Mouse (Mus musculus) adrenal gland, adult 18-20 months (tissue): ENCODE measurements at regions not wholly inside any gene's neighbourhood (a gene's known extent, or its start where the extent isn't known, plus 50 kb on each side); places are given as distances from the start of the nearest gene placed in this dataset.
A peak's percentile ranks its signal among the peaks of the same experiment; 100 is the strongest.

ENCODE experiments used
- DNase-seq, 2 experiments: peaks; one replicate each; pipeline ENCODE4 v3.0.0; 2021 to 2022; ENCODE audit warnings: low spot score in 2 of 2

DNA sequence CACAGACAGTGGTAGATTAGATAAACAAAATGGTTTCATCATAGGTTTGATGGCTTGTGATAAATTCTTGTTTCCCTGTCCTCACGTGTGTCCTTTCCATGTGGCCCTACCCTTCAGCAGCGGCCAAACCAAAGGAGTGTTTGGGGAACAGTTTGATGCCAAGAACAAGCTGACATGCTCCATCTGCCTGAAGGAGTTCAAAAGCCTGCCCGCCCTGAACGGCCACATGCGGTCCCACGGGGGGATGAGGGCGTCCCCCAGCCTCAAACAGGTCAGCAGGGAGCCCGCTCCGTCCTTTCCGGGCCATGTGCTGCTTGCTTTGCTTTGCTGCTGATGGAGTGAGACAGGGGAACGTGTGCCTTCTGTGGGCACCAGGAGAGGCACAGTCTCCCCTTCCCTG, 51.0 kb upstream of the Mrps10 start:
- DNase-seq: no peak

DNA sequence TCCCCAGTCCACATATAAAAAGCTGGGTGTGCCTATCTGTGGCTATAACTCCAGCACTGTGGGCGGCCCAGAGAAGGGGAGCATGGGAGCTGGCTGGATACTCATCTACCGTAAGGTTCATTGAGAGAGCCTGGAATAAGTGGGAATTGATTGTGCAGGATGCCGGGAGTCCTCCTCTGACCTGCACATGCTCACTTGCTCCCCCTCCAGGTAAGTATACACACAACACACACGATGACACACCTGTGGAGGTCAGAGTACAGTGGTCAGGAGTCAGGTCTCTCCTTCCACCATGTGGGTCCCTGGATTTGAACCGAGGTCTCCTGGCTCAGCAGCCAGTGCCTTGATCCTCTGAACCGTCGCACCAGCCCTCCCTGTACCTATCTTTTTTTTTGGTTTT, 55.5 kb upstream of the Mrps10 start:
- no peak for DNase-seq

DNA sequence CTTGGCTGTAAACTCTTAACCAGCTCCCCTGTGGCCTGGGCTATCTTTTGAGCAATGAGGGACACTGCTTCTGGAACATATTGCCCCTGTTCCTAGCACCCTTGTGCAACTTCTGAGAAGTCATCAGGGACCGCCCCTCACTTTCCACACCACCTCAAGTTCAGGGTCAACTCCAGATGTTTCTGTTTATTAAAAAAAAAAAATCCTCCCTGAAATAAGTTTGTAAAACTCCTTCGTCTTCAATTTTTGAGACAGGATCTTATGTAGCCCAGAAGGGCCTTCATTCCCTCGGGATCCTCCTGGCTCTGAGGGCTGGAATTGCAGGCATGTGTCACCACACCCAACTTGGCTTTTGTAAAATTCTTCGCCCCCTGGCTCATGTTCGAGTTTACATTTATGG, 57.4 kb upstream of the Mrps10 start:
- DNase-seq: no peak

DNA sequence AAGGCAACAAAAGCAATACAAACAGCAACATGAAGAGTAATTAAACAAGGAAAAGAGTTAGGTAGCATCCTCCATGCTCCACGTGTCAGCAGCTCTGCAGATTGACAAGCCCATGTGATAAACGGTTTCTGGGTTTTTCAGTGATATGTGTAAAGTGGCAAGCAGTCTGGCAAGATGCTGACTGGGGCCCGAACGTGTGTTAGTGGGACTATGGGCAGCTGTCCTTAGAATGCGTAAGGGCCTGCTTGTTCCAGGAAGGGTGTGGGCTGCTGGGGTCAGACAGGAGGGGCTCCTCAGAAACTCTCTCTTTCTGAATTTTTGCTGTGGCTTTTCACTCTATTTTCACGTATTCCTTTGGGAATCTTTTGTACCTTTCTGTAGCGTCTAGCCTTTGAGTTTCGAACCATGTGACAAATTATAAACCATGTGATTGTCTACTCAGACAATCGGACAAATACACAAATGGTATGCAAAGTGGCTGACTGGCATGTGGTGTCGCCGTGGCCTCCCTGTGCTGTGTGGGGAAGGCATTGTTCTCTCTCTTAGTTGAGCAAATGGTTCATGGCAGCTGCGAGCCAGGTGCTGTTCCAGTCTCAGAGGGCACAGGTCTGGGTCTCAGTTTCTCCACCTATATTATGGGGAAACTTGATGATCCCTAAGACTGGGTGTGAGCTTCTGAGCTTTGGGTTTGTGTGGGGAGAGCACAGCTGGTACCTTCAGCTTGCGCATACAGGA, 62.5 kb upstream of the Mrps10 start:
- no peak for DNase-seq

DNA sequence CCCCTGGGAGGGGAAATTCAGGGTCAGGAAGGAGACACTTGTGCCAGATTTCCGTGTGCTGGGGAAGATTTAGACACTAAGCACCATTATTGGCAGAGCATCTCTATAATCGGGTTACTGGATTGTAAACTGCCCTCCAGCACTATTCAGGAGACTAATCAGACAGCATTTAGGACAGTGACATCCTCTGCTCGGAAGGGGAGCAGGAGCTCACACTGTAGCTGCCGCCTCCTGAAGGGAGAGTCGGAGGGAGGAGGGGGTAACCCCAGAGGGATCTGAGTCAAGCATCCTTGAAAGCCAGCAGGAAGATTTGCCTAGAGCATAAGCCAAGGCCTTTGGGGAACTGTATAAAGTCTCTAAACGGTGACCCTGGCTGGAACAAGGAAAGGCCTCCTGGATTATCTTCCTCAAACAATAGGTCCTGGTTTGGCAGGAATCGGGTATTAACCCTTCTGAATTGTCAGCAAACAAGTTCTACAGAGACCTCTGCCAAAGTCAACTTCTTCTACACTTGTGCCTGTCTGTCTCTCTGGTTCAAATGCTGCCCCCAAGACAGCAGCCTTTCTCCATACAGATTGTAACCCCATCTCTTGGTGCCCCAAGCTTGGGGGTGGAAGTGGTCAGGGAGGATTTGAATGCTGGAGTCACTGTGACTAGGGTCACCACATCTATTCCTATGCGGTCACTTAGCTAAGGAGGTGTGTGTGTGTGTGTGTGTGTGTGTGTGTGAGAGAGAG, 64.1 kb upstream of the Mrps10 start:
- peak in 1 of 2 experiments; percentile 58 for DNase-seq

DNA sequence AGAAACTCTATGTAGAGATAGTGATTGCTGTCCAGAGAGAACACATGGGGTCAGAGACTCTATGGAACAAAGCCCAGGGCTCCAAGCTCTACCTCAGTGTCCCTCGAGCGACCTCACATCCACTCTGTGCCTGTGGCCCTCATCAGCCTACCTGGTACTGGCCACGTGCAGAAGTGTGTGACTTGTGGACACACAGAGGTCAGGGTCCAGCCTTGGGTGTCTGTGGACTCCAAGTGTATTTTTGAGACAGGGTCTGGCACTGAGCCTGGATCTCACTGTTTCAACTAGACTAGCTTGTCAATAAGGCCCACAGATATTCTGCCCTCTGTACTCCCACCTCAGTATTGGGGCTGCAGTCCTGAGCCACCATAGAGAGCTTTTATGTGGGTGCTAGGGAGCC, 65.1 kb upstream of the Mrps10 start:
- DNase-seq: no peak

DNA sequence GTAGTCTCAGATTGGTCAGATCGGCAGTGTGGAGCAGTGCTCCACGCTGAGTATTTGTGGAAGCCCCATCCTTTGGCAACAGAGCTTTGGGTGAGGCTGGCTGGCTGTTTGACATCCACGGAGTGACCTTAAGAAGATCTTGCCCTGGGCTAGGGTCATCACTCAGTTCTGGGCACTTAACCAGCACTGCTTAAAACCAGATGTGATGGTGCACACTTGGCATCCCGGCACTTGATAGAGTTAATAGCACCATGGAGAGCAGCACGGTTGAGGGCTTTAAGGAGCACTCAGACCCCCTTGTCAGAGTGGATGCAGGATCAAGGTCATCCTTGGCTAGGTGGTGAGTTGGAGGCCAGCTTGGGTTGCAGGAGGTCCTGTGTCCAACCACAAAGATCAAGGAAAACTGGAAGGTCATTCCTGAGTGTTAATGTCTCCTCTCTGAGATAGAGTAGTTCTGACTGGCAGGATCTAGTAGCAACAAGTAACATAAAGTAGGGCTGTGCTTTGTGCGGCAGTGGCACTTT, 70.2 kb upstream of the Mrps10 start:
- DNase-seq: peak in 1 of 2 experiments; percentile 33

DNA sequence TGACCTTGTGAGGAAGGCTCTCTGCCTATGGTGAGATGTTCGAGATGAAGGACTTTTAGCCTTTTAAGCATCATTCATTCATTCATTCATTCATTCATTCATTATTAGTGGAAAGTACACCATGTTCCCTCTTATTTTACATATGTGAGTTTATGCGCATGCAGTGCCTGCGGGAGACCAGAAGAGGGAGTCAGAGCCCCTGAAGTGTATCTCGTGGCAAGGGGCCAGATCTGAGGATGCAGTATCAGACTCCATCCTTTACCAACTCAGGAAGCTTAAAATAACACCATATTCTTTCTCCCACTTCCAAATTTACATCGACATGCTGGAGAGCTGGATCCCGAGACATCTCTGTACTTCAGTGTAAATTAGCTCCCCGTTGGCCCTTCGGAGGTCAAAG, 70.7 kb upstream of the Mrps10 start:
- peak in 1 of 2 experiments; percentile 33 for DNase-seq

DNA sequence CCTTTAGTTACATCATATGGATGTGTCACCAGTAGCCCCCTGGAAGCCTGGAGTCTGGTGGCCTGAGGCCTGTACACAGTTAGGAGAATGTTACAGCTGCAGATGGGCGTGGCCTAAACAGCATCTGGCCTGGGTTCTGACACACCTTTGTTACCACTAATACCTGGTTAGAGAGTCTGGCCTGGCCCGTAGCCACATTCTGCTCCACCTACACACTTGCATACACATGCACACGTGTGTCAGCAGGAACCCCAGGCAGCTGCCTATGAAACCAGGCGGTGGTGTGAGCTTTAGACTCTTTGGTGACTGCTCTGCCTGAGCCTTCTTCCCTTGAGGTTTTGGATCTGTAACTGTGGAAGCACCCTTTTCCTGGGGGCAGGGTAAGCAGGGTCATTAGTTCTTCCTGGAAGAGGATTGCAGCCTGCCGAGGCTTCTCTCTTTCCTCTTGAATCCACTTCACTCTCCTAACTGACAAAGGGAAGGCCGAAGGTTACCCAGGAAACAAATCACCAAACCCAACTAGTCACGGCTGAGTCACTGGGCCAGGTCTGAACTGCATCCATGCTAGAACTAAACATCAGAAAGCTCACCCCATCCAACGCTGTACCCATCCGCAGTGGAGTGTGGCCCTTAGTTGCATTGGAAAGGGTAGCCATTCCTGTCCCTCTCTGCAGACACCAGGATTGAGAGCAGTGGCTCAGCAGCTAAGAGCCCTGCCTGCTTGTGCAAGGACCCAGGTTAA, 71.8 kb upstream of the Mrps10 start:
- DNase-seq: peak in 1 of 2 experiments; percentile 43

DNA sequence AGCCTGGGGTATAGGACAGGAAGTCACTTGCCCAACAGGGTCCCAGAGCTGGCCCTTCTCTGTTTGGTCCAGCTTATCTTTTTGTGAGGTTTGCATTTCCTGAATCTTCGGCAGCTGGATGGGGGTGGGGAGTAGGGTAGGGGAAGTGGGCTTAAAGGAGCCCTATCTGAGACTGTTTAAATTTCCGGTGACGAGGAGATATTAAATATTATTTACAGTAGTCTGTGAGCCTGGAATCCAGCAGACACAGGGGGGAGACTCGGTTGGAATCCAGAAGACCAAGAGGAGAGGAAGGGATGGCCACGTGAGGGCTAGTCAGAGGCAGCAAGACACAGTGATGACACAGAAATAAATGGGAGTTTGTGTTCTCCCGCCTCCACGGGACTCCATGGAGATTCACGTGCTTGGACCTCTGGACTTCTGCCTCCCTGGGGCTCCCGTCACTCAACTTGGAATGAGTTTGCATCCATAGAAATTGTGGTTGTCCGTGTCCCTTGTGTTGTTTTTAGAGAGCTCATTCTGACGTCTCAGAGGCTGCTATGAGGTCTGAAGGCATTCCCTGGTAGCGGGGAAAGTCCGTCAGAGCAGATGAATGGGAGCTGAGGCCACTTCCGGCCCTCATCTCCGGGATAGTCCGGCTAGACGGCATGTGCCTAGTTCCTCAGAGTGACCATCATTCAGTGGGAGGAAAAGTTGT, 73.2 kb upstream of the Mrps10 start:
- no peak for DNase-seq

DNA sequence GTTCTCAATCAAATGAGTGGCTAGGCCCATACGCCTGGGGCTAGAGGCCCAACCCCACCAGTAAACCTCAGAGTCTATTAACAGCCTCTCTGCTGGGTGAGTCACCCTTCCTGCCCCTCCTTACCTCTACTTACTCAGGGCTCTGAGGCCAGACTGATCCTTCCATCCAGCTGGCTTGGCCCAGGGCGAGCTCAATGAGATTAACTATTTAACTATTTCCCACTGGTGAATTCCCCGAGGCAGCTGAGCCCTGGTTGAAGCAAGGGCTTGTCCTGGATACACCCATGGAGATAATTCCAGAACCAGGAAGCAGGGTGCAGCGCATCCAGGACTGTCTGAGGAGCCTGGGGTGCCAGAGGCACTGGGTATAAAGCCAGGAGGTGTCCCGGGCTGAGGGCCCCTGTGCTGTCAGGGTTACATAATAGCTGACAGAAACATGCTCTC, 74.6 kb upstream of the Mrps10 start:
- no peak for DNase-seq

DNA sequence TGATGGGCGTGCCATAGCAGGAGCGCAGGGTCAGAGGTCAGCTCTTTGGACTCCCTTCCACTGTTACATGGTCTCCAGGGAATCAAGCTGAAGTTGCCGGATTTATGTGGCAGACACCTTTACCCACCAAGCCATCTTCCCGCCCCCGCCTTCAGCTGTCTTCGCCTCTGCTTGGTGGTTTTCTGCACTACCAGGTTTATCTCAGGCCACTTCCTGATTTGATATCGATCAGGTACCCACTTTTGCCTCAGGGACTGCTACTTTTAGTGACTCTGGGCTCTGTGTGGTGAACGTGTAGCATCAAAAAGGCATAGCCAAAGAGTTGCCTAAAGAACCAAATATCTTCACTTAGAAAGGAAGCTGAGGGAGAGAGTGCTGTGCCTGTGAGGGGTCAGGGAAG, 75.5 kb upstream of the Mrps10 start:
- no peak for DNase-seq

DNA sequence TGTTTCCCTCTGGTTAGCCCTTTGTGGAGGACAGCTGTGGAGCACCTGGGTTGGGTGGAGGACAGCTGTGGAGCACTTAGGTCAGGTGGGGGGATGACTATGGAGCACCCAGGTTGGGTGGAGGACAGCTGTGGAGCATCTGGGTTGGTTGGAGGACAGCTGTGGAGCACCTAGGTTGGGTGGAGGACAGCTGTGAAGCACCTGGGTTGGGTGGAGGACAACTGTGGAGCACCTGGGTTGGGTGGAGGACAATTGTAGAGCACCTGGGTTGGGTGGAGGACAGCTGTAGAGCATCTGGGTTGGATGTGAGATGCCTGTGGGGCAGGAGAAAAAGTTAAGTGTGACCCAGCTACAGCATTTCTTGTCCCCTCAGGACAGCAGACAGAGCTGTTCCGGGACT, 77.1 kb upstream of the Mrps10 start:
- DNase-seq: no peak

DNA sequence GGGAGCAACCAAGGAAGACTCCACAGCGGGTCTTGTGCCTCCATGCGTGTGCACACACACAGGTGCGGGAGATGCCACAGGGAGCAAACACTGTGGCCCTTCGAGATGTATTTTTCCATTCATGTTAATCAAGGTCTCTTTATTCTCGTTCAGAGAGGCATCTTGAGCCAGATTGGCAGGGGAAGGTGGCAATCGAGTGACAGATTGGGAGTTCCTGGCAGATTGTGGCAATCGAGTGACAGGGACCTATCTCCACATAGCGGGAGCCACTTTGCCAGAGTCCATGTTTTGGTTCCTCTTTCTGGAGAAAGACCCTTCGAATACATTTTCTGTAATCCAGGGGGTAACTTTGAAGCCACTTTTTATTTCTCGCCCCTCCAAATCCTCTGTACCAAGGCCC, 83.1 kb upstream of the Mrps10 start:
- no peak for DNase-seq

DNA sequence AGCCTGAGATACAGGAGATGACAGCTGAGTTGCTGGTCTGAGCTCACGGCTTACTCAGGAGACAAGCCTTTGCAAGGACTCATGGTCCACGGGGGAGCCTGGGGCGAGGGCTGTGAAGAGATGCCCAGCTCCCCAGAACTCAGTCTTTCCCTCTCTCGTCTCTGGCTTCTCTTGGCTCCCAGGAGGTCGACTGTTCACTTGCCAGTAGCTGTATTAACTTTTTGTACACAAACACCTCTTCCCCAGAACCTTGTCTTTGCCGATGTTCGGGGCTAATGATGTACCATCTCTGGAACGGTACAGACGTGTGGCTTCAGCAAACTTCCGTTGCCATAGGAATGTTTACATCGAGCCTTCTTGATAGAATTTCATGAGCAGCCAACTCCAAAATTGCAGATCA, 84.5 kb upstream of the Mrps10 start:
- DNase-seq: no peak

DNA sequence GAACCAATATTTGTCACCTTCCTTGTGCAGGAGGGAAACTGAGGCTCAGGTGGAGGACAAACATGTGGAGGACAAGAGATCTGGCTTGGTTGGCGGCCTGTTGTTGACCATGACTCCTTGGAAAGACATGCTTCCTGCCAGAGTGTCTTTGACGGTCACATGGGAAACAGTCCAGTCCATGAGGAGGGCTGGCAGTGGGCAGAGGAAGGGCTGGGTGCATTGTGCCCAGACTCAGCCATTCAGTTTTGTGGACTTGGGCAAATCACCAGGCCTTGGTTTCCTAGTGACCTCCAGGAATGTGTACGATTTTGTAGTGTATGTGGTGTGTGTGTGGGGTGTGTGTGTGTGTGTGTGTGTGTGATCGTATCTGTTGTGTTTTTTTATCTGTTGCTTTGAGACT, 85.5 kb upstream of the Mrps10 start:
- DNase-seq: no peak

DNA sequence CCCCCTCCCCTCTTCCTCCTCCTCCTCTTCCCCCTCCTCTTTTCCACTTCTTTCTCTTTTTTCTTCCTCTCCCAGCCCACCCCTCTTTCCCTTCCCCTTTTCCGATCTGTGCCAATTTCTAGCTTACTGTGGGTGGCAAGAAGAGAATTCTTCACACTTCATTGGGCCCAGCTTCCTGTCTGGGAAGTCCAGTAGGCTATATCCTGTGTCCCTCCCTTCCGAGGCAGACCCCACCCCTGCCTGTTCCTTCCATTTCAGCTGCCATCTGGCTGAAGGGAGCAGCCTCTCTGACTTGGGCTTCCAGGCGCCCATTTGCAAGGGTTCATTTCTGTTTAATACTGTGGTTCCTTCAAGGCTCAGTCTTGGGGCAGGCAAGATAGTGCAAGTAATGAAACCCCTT, 86.2 kb upstream of the Mrps10 start:
- DNase-seq: no peak

DNA sequence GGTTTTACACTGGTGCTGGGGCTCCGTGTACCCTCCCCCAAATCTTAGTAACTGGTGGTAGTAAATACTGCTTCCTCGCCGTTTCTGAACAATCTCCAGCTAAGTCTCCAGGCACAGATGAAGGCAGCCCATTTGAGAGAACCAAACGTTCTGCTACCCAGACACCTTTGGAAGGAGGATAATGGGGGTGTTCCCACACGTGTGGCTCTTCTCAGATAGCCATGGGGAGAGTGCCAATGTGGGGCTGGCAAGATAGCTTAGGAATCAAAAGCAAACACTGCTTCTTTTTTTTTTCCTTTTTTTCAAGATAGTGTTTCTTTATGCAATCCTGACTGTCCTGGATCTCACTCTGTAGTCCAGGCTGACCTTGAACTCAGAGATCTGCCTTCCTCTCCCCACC, 90.8 kb upstream of the Mrps10 start:
- DNase-seq: no peak

DNA sequence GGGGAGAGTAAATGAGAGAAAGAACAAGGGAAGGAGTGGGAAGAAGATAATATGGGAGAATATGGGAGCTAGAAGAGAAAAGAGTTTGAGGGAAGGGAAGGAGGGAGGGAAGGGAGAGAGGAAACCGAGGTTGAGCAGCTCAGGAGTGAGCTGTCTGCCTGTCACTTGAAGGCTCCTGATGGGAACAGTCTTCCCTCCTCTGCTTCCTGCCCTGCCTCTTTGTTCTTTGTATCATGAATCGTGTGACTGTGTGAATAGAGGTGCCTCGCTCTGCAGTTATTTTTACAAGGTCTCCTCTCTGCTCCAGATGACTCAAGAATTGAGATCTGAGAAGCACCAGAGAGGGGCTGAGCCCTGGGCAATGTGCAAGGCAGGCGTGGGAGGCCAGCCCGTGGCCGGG, 92.0 kb upstream of the Mrps10 start:
- DNase-seq: no peak

DNA sequence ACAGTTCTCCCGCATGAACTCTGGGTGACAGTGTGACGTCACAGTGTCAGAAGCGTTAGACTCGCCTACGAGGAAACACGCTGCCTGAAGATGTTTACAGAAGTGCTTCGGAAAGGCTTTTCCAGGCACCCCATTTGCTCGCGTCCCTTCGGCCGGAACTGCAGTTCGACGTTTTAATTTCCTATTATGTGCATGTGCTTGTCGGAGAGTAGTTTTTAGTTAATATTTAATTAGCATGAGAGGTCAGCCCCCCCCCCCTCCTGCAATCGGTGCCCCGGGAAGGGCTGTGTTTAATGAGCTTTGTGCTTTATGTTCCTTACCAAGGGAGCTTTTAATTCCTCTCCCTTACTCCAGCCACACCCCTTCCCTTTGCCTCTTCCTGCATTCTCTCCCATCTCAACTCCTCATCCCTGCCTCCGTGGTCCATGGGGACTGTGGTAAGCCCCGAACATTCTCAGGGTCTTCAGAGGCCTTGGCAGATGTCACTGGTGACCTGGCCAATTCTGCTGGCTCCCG, 92.8 kb upstream of the Mrps10 start:
- no peak for DNase-seq

DNA sequence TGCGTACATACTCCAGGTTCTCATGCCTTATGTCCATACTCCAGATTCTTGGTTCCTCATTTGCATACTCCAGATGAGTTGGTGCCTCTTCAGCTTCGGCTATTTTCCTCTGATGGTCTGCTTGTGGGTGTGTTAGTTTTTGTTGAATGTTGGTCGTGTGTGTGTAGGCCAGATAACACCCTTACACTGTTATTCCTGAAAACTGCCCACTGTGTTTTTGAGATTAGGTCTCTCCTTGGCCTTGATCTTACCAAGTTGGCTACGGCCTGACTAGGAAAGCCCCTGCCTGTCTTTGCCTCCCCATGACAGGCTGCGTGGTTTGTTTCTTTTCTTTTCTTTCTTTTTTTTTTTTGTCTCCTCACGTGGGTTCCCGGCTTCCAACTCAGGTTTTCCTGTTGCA, 95.4 kb upstream of the Mrps10 start:
- no peak for DNase-seq
